Mouse (Mus musculus): Measurements from ENCODE around the gene Olfr390. TPM values are rescaled to one million over a fixed set of nuclear protein-coding genes. Genes with fewer than 3 reads are reported as not detected.

The Olfr390 gene
- polyA plus RNA-seq (2017; shearing (Covaris generic)), result not detected

DNA sequence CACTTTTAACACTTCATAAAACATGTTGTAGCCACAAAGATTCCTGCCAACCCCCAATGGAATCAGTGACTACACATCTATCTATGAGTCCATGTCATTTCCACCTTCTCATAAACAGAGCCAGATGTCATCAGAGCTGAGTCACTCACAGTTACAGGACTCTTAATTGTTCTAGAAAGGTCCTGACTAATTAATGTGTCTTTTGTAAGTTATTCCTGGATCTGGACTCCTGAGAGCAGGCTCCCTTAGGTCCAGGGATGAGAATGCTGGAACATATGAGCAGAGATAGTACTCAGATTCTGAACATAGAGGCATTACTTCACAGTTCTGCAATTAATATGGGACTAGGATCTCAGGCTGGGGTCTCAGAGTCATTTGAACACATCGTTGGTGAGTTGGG, at the start of gene Olfr390:
TSS of gene Olfr390 (plus strand) at position 301 of the 400 bp plus-strand sequence.

DNA sequence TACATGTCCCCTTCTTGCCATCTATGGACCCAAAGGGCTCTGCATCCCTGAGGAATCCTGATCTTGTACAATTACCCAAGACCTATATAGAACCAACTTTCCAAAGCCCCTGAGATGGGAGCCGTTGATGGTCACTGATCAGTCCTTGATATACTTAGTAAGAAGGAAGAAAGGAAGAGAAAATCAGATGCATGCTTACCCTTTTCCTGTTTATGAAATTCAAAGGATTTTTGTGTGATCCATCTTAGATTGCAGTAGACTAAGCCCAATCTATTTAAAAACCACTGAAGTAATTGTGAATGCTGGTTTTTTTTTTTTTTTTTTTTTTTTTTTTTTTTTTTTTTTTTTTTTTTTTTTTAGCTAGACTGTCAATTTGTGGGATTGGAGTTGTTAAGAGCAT, 2.2 kb upstream of the Olfr390 start, which contains the start of gene Olfr389:
TSS of gene Olfr389 (minus strand) at position 101 of the 400 bp plus-strand sequence.

DNA sequence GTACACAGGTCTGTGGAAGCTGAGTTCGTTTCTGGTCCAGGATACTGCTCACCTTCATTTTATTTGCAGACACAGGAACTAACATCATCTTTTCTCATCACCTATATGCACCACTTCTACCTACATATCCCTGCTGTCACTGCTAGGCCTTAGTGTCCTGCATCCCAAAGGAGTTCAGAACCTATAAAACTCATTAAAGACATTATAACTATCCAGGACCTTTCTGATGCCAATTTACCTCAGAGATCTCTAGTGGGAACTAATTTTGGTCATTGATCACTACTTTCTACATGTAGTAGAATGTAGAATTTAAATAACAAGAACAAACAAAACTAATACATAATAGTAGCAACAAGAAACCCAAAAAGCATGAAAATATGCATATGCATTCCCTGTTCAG, 20.2 kb downstream of the Olfr390 start, which contains the start of gene Olfr391-ps:
TSS of gene Olfr391-ps (minus strand) at position 101 of the 400 bp plus-strand sequence.

DNA sequence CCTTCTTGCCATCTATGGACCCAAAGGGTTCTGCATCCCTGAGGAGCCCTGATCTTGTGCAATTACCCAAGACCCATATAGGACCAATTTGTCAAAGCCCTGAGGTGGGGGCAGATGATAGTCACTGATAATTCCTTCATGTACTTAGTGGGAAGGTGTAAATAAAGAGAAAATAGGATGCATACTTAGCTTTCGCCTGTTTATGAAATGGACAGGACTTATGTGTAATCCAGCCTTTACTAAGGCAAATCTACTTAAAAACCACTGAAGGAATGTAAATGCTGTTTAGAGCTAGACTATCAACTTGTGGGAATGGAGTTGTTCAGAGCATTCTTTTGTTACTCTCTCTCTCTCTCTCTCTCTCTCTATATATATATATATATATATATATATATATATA, 34.2 kb downstream of the Olfr390 start, which contains the start of gene Olfr392:
TSS of gene Olfr392 (minus strand) at position 101 of the 400 bp plus-strand sequence.

Other genes with a start within 250 kb of the Olfr390 start
- not detected for gene Olfr385, start 190.0 kb upstream of the Olfr390 start, polyA plus RNA-seq (2017; shearing (Covaris generic))
- not detected for gene Olfr384, start 184.4 kb upstream of the Olfr390 start, polyA plus RNA-seq (2017; shearing (Covaris generic))
- not detected for gene Zfp735, start 94.2 kb upstream of the Olfr390 start, polyA plus RNA-seq (2017; shearing (Covaris generic))
- gene Olfr389, start 2.3 kb upstream of the Olfr390 start, polyA plus RNA-seq (2017; shearing (Covaris generic)), result not detected
- gene Olfr391-ps, start 20.1 kb downstream of the Olfr390 start, polyA plus RNA-seq (2017; shearing (Covaris generic)), result not detected
- gene Olfr392, start 34.1 kb downstream of the Olfr390 start, polyA plus RNA-seq (2017; shearing (Covaris generic)), result not detected
- not detected for gene Olfr393, start 68.5 kb downstream of the Olfr390 start, polyA plus RNA-seq (2017; shearing (Covaris generic))
- not detected for gene Olfr394, start 107.8 kb downstream of the Olfr390 start, polyA plus RNA-seq (2017; shearing (Covaris generic))
- gene Olfr395, start 126.3 kb downstream of the Olfr390 start, polyA plus RNA-seq (2017; shearing (Covaris generic)), result not detected
- gene Olfr23, start 153.7 kb downstream of the Olfr390 start, polyA plus RNA-seq (2017; shearing (Covaris generic)), result not detected
- gene Olfr397, start 177.9 kb downstream of the Olfr390 start, polyA plus RNA-seq (2017; shearing (Covaris generic)), result not detected
- gene Olfr398, start 207.4 kb downstream of the Olfr390 start, polyA plus RNA-seq (2017; shearing (Covaris generic)), result 0.06 TPM